Mouse (Mus musculus): ENCODE data around the gene P2rx1.

P2rx1 gene

GRCm38 (mm10) chr11:73020953-73021800 lies 22.3 kb downstream of the P2rx1 start:
- no peak for DNase-seq (ENCODE audit: low read depth, low spot score)

DNA sequence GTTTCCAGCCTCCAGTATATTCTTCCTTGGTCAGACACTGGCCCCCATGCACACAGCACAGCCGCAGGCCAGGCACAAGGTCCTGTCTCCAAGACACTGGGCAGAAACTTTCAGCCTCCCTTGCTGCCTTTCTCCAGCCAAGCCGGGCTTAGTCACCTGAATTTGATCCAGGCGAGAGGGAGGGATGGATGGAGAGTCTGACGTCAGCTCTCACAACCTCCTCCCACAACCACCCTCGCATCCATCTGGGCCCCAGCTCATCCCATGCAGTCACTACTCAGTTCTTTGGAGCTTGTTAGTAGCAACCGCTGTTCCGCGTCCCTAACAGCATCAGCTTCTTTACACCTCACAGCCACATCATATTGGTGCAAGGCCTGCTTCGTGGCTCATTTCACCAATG lies 24.2 kb downstream of the P2rx1 start:
- no peak for DNase-seq (ENCODE audit: low read depth, low spot score)

DNA sequence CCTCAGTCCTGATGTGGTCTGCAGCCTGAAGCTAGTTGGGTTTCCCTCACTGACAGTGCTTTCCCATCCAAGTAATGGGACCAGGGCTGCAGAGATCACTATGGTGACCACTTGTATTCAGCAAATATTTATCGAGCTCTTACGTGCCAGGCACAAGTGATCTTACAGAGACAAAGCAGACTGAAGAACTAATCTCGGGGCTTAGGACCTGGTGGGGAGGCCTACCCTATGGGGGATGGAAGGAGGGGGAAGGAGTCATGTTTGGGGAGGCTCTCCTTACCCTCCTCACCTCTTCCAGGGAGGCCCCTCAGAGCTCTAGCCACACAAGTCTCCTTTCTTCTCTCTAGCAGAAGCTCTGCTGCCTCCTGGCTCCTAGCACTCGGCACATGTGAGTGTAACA lies 24.9 kb downstream of the P2rx1 start:
- DNase-seq (ENCODE audit: low read depth, low spot score): no peak

- no peak for DNase-seq (ENCODE audit: low read depth, low spot score)
Measured at GRCm38 (mm10) chr11:73024236-73024904, 25.5 kb downstream of the P2rx1 start.

GRCm38 (mm10) chr11:73026961-73027360 lies 28.1 kb downstream of the P2rx1 start:
- peak; percentile 43 for DNase-seq (ENCODE audit: low read depth, low spot score)

GRCm38 (mm10) chr11:73030821-73031498 lies 32.1 kb downstream of the P2rx1 start:
- DNase-seq (ENCODE audit: low read depth, low spot score): peak; percentile 85

- DNase-seq (ENCODE audit: low read depth, low spot score): no peak
Measured at GRCm38 (mm10) chr11:73031536-73031935, 32.6 kb downstream of the P2rx1 start.

DNA sequence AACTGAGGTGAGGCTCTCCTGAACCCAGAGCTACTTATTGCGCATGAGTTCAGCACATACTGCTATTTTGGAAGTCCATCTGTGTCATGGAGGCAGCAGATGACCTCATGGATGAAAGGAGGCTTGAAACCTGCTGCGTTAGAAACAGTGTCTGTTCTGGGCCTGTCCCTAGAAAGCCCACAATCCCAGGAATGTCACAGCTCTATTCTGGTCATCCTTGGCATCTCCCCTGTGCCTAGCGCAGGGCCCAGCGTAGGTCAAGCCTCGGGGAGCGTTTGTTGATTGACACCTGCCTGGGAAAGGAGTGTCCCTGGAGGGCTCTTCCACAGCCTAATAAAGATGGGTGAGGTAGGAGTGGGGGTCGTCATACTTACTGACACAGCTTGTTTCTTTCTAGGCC lies 37.2 kb downstream of the P2rx1 start:
- DNase-seq (ENCODE audit: low read depth, low spot score): no peak

DNA sequence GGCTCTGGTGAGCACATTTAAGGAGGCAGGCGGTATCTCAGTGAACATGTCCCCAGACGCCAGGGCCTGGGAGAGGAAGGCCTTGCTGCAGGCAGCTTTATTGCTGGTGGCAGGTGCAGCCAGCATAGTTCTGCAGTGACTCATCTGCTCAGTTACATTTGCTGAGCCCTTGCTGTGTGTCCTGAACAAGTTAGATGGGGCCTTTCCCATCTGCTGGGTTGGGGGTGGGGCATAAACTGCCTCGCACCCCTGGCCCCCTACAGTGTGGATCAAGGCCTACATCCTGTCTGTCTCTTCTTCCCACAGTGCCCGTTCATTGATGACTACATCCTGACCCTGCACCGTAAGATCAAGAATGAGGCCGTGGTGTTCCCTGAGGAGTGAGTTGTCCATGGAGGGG lies 38.0 kb downstream of the P2rx1 start:
- DNase-seq (ENCODE audit: low read depth, low spot score): peak; percentile 41

DNA sequence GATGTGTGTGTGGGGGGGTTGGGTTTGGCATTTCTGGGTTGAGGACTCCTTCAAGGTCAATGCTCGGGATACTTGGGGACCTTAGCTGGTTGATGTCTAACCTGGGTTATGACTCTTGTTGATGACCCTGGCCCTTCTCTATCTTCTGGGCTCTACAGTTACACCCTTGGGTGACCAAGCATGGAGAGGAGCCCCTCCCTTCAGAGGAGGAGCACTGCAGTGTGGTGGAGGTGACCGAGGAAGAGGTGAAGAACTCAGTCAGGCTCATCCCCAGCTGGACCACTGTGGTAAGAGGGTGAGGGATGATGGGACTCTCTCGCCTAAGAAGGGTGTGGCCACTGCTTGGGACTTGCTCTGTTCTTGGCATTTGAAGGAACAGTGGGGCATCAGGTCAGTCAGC lies 38.8 kb downstream of the P2rx1 start:
- no peak for DNase-seq (ENCODE audit: low read depth, low spot score)

GRCm38 (mm10) chr11:73039102-73039799 lies 40.3 kb downstream of the P2rx1 start:
- DNase-seq (ENCODE audit: low read depth, low spot score): peak; percentile 78

DNA sequence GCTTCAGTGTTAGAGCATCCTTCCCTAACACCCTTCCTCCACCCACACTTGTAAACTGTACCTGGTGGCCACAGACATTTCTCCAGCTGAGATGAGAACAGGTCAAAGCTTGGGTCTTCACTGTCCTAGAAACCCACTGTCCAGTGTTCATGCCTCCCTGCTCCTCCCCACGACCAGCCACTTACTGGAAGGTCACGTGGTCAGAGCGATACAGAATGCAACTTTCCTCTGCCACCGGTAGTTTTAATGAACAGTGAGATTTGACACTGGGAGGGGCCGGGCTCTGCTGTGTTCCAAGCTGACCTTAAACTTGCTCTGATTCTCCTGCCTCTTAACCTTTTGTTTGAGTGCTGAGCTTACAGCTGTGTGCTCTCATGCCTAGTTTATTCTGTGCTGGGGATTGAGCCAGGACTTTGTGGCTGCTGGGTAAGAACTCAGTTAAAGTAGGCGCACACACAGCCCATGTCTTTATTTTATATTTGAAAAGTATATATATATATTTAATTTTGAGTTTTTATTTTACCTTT lies 45.4 kb downstream of the P2rx1 start:
- no peak for DNase-seq (ENCODE audit: low read depth, low spot score)

DNA sequence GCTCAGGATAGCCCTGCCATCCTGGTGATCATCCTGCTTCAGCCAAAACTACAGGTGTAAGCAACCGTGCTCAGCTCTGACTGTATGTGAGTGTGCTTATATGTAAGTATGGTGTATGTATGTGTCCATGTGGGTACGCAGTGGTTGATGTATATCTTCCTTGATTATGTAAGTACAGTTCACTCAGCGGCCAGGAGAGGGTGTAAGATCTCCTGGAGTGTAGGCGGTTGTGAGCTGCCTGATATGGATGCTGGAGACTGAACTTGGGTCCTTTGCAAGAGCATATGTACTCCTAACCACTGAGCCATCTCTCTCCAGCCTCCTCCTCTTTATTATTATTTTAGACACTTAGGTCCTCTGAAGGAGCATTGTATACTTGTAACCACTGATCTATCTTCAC lies 45.9 kb downstream of the P2rx1 start:
- DNase-seq (ENCODE audit: low read depth, low spot score): peak; percentile 60

- DNase-seq (ENCODE audit: low read depth, low spot score): peak; percentile 99
Measured at GRCm38 (mm10) chr11:73047542-73047996, 48.7 kb downstream of the P2rx1 start, which contains the start of gene Ncbp3. Ncbp3 (plus strand) TSS chr11:73047783.

DNA sequence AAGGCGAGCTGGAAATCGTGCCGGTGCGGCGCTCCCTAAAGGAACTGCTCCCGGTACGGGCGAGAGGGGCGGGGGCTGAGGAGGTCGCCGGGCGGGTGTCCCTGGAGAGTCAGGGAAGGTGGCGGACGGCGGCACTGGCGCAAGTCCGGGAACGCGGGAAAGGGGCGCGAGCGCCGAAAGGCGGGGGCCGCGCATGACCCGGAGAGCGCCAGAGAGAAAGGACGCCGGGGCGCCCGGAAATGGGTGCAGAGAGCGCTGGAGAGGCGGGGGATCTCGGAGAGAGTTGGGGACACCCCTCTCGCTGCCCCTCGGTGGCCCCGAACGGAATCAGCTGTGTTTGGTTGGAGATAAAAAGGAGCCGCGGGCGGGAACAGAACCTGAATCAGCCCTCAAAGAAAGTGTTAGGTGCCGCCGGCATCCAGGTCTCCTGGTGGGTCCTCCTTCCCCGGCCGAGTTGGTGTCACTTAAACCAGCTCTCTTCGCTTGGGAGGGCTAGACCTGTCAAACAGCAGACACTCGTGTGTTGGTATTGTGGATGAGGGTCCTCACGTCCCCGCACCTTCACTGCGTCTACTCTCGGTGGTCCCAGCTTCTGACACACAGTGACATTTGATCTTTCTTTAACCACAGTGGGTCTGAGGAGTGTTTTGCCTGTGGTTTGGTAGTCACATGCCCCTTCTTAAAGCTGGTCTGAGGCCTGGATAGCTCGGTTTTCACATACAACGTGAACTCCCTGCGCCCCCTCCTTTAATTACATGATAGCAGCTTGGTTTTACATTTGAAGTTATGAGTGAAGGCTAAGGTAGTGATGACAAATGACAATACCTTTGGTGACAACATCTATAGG lies 49.4 kb downstream of the P2rx1 start:
- DNase-seq (ENCODE audit: low read depth, low spot score): no peak

DNA sequence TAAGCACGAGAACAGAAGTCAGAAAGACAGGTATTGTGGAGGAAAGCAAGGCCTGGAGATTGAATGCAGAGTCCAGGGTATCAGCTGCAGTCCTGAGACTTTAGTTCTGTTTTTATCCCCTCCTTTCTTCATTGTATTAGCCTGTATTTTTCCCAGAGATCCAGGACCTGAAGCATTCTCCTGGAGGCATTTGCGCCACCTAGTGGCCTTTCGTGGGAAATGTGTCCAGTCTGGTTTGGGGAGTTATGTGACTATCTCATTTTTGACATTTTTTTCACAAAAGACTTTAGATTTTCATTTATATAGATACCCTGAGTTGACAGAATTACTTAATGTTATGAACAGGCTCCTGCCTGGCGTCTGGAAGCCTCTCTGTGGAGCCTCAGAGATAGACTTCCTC lies 50.4 kb downstream of the P2rx1 start:
- peak; percentile 77 for DNase-seq (ENCODE audit: low read depth, low spot score)

- no peak for DNase-seq (ENCODE audit: low read depth, low spot score)
Measured at GRCm38 (mm10) chr11:73052795-73053194, 53.9 kb downstream of the P2rx1 start.

DNA sequence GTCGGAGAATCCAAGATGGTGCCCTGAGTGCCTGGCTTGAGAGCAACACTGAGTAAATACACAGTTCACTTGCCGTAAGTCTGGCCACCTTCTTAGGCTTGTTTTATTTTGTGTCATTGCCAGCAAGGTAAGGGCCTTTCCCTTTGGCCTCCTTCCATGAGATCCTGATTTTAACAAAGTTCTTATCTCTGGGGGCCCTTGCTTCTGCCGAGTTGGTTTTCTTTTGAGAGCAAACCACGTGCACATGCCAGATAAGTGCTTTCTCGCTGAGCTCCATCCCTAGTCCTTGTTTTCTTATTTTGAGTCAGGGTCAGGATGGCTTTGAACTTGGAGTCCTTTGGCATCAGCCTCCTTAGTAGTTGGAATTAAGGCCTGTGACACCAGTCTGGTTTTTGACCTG lies 58.8 kb downstream of the P2rx1 start:
- DNase-seq (ENCODE audit: low read depth, low spot score): no peak

- no peak for DNase-seq (ENCODE audit: low read depth, low spot score)
Measured at GRCm38 (mm10) chr11:73059630-73060029, 60.7 kb downstream of the P2rx1 start.

DNA sequence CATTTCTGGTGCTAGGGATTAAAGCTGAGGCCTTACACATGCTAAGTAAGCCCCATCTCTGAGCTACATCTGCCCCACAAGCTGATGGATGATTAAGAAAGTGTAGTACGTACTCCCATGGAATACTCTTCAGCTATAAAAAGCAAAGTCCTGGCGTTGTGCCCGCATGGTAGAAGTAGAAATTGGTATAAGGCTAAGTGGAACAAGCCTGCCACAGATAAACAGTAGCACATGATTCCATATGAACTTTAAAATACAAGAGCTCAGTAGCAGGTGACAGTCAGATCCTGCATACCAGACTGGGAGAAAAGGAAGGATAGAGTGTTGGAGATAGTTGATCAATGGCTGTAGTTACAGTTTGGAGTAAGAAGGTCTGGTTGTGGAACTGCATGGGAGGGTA lies 62.5 kb downstream of the P2rx1 start:
- no peak for DNase-seq (ENCODE audit: low read depth, low spot score)
